Mouse (Mus musculus) embryonic facial prominence, embryonic 14.5 days (tissue): ENCODE measurements around the gene Dthd1. TPM values are rescaled to one million over a fixed set of nuclear protein-coding genes. Genes with fewer than 3 reads are reported as not detected.

ENCODE experiments used
- ATAC-seq: fragments of 200-750 bp; cut with Nextera tagmentation; 2 replicates; pipeline ENCODE4 v1.8.0; 2017; ENCODE audit warnings: low read depth, moderate number of reproducible peaks, moderate TSS enrichment
- DNase-seq: peaks from one replicate; pipeline ENCODE4 v3.0.0-alpha.2; 2015; ENCODE audit warnings: low spot score
- H3K27ac ChIP-seq: fragments of 300-500 bp; sonication (generic); replicated peaks from 2 replicates; pipeline ENCODE4 v1.5.1; 2014; ENCODE audit warnings: low read depth, mild to moderate bottlenecking, low read length, moderate library complexity
- H3K27me3 ChIP-seq: fragments of 300-500 bp; sonication (generic); replicated peaks from 2 replicates; pipeline ENCODE4 v1.6.1; 2014; ENCODE audit warnings: low read length; ENCODE audit not compliant: control insufficient read depth, insufficient read depth
- H3K36me3 ChIP-seq: fragments of 300-500 bp; sonication (generic); 2 replicates; pipeline ENCODE4 v1.6.1; 2014; ENCODE audit warnings: low read length, mixed read lengths; ENCODE audit not compliant: control insufficient read depth, insufficient read depth
- H3K4me1 ChIP-seq: fragments of 300-500 bp; sonication (generic); 2 replicates; pipeline ENCODE4 v1.6.1; 2014; ENCODE audit warnings: antibody characterized with exemption, low read length; ENCODE audit not compliant: control insufficient read depth, insufficient read depth
- H3K4me2 ChIP-seq: fragments of 300-500 bp; sonication (generic); 2 replicates; pipeline ENCODE4 v1.6.1; 2014; ENCODE audit warnings: low read depth, mild to moderate bottlenecking, low read length, moderate library complexity, mixed read lengths
- H3K4me3 ChIP-seq: fragments of 300-500 bp; sonication (generic); 2 replicates; pipeline ENCODE4 v1.5.1; 2014; ENCODE audit warnings: low read depth, mild to moderate bottlenecking, low read length
- H3K9ac ChIP-seq: fragments of 300-500 bp; sonication (generic); 2 replicates; pipeline ENCODE4 v1.6.1; 2014; ENCODE audit warnings: low read depth, mild to moderate bottlenecking, low read length, moderate library complexity, mixed read lengths
- H3K9me3 ChIP-seq: fragments of 300-500 bp; sonication (generic); 2 replicates; pipeline ENCODE4 v1.6.1; 2016; ENCODE audit warnings: low read length; ENCODE audit not compliant: control insufficient read depth
- WGBS: fragments of 180-500 bp; shearing (Covaris S2); extraction: QIAGEN DNeasy Blood & Tissue Kit; methylation state at CpG from one replicate; pipeline ENCODE4 v1.1.7; 2014; 5-methylcytosine and 5-hydroxymethylcytosine counted together
- polyA plus RNA-seq: library from polyadenylated mRNA; unstranded; fragments of >200 nt; fragmentation: Nextera tagmentation; extraction: Ambion mirVana; gene quantifications from 2 replicates; pipeline ENCODE4 v1.2.1, GENCODE M21; 2014

Gene Dthd1
- polyA plus RNA-seq, 1 experiment from 2014 or later, result 0.22 TPM

GRCm38 (mm10) chr5:62851337-62851736, 37.7 kb downstream of the Dthd1 start:
- Histone ChIP-seq H3K36me3 (no peaks in the 10 kb centered on the region), H3K9me3 (no peaks in the 10 kb centered on the region), H3K4me2 (no peak overlapping the region), H3K4me3 (no peak overlapping the region), H3K4me1 (no peaks in the 10 kb centered on the region), H3K9ac (no peak overlapping the region), H3K27me3 (no peaks in the 10 kb centered on the region), H3K27ac (no peak overlapping the region)
- 69% methylated on average over 2 of the region's 2 CpGs for WGBS
- DNase-seq (peak; percentile 45), ATAC-seq (no peak)

DNA sequence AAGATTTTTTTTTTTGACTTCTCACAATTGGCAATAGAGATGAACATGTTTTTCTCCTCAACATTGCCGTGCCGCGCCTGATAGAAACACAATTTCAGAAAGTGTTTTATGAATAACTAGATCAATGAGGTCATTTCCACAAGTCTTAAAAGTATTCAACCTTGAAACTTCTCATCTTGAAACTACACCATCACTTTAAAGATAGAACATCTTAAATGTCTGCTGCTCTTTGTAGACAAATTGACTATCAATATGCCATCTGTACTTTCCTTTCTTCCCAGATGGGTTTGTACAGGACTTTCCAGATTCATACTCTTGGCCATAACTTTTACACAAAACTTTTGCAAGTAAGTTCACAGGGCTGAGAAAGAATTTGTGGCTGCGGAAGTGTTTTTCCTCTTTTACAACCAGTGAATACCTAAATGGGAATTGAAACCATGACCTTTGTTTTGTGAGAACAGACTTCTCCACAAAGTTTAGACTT, 40.8 kb downstream of the Dthd1 start:
- no peak overlapping the region for H3K27ac ChIP-seq
- H3K9ac ChIP-seq, result no peak overlapping the region
- no peaks in the 10 kb centered on the region for H3K36me3 ChIP-seq
- H3K4me2 ChIP-seq, result no peak overlapping the region
- ATAC-seq, result no peak
- no peak overlapping the region for H3K4me3 ChIP-seq
- DNase-seq, result no peak
- H3K27me3 ChIP-seq, result no peaks in the 10 kb centered on the region
- H3K4me1 ChIP-seq, result no peaks in the 10 kb centered on the region
- no peaks in the 10 kb centered on the region for H3K9me3 ChIP-seq
- WGBS, result 90% methylated on average over 4 of the region's 4 CpGs

DNA sequence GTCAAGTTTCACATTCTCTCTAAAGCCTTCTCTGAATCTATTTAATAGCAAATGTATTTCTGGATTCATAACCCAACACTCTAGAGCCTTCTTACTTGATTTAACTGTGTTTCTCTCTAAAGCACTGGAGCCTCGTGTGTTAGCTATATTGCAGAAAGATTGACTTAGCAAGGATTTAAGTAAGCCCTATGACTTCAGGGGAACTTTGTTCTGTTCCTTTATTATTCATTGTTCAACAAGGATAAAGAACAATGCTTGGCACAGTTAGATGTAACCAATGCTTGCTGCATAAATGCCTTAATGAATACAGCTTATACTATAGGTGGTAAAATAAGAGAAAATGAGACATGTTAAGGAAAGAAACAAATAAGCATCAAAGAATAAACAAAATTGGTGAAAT, 43.9 kb downstream of the Dthd1 start:
- 76% methylated on average over 1 of the region's 1 CpGs for WGBS
- no peaks in the 10 kb centered on the region for H3K4me1 ChIP-seq
- no peak overlapping the region for H3K4me3 ChIP-seq
- H3K27me3 ChIP-seq, result no peaks in the 10 kb centered on the region
- H3K4me2 ChIP-seq, result no peak overlapping the region
- H3K9ac ChIP-seq, result no peak overlapping the region
- no peaks in the 10 kb centered on the region for H3K36me3 ChIP-seq
- DNase-seq (no peak), ATAC-seq (no peak)
- H3K9me3 ChIP-seq, result no peaks in the 10 kb centered on the region
- H3K27ac ChIP-seq, result no peak overlapping the region

DNA sequence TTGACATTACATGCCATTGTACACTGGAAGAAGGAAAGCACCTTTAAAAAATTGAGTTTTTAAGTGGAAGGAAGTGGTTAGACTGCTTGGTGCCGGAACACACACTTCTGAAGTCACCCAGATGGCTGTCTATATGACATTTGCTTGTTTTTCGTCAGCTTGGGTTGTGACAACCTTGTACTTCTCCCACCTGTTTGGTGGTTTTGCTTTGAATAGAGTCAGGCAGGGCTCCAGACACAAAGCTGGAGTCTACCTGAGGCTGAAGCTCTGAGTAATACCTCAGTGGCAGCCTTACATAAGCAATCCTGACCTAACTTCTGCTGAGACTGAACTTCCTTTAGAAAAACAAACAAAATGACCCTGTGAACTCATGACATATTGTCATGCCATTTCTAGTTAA, 44.7 kb downstream of the Dthd1 start:
- Histone ChIP-seq H3K27me3 (no peaks in the 10 kb centered on the region), H3K9ac (no peak overlapping the region), H3K9me3 (no peaks in the 10 kb centered on the region), H3K27ac (no peak overlapping the region), H3K4me1 (no peaks in the 10 kb centered on the region), H3K4me3 (no peak overlapping the region), H3K4me2 (no peak overlapping the region), H3K36me3 (no peaks in the 10 kb centered on the region)
- ATAC-seq (no peak), DNase-seq (no peak)
- 63% methylated on average over 2 of the region's 2 CpGs for WGBS

DNA sequence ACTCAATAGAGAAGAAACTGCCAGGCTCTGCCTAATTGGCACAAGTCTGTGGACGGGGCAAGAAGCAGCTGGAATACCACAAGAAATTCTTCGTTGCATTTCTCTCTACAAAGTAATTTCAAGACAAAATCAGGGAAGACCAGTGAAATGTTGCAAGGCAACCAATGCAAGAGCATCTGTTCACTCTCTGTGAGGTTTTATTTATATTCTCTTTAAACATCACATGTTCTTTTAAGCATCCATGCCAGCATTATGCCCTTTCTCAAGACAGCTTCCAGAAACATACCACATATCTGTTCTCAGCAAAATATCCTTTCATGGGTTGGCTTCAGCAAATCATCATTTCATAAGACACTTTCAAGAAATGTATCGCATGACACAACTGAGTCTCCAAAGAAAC, 50.7 kb downstream of the Dthd1 start:
- Histone ChIP-seq H3K4me2 (no peak overlapping the region), H3K27me3 (no peaks in the 10 kb centered on the region), H3K9ac (no peak overlapping the region), H3K9me3 (no peaks in the 10 kb centered on the region), H3K4me1 (no peaks in the 10 kb centered on the region), H3K36me3 (no peaks in the 10 kb centered on the region), H3K4me3 (no peak overlapping the region), H3K27ac (no peak overlapping the region)
- ATAC-seq (no peak), DNase-seq (no peak)
- WGBS, result 76% methylated on average over 3 of the region's 3 CpGs

DNA sequence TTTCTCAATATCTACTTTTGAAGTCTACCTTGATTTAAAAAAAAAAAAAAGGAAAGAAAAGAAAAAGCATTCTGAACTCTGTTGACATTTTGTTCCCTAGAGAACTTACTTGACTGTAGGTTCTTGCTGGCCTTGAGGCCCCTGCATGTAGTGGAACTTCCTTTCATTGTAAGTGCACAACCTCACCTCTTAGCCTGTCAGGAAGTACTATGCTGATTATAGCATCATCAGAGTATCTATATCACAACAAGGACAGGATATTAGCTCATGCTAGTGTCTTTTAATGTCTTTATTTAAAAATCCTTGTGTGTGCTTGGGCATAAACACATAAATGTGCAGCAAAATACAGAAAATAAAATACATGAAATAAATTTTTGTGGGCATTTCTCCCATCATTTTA, 53.4 kb downstream of the Dthd1 start:
- no peaks in the 10 kb centered on the region for H3K4me1 ChIP-seq
- no peak overlapping the region for H3K4me3 ChIP-seq
- DNase-seq (peak; percentile 2), ATAC-seq (no peak)
- no peak overlapping the region for H3K27ac ChIP-seq
- H3K4me2 ChIP-seq, result no peak overlapping the region
- H3K9me3 ChIP-seq, result no peaks in the 10 kb centered on the region
- no peaks in the 10 kb centered on the region for H3K27me3 ChIP-seq
- no peak overlapping the region for H3K9ac ChIP-seq
- H3K36me3 ChIP-seq, result no peaks in the 10 kb centered on the region

DNA sequence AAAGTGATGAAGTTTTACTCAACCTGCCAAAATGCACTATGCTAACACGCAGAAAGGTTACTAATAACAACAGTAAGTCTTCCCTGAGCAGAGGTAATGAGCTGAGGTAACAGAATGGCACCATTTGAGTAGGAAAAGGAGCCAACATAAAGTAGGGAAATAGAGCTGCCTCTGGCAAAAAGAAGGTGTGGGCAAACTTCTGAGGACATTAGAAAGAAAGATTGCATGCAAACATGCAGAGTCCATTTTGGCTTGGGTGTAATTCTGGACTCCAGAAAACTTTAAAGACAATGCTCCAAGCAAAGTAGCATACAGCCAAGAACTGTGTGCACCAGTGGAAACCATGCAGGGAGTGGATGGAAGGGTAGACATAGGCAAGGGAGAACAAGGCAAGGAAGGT, 65.9 kb downstream of the Dthd1 start:
- H3K9me3 ChIP-seq, result no peaks in the 10 kb centered on the region
- H3K27ac ChIP-seq, result no peak overlapping the region
- 58% methylated on average over 1 of the region's 1 CpGs for WGBS
- no peak for DNase-seq
- no peak overlapping the region for H3K4me2 ChIP-seq
- H3K27me3 ChIP-seq, result no peaks in the 10 kb centered on the region
- H3K9ac ChIP-seq, result no peak overlapping the region
- H3K4me1 ChIP-seq, result no peaks in the 10 kb centered on the region
- no peaks in the 10 kb centered on the region for H3K36me3 ChIP-seq
- ATAC-seq, result no peak
- no peak overlapping the region for H3K4me3 ChIP-seq

DNA sequence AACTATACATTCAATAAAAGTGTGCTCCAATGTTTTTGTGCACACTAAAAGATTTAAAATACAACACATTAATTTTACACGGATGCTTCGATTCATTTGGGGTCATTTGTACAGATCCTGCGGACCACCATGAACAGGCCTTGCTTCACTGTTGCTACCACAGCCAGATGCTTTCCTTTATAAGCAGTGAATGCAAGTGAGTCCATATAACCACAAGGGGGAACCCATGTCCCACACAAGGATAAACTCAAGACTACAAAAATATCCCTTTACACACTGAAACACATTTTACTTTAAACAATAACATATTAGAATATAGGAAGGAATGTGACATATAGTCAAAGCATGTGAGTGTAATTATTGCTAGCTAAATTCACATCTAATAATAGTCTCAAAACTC, 81.7 kb downstream of the Dthd1 start:
- Histone ChIP-seq H3K27me3 (no peaks in the 10 kb centered on the region), H3K36me3 (no peaks in the 10 kb centered on the region), H3K4me1 (no peaks in the 10 kb centered on the region), H3K9ac (no peak overlapping the region), H3K4me3 (no peak overlapping the region), H3K4me2 (no peak overlapping the region), H3K27ac (no peak overlapping the region), H3K9me3 (no peaks in the 10 kb centered on the region)
- peak; percentile 69 for DNase-seq
- no peak; the same call in 1 of the 2 replicates for ATAC-seq
- 60% methylated on average over 3 of the region's 3 CpGs for WGBS

GRCm38 (mm10) chr5:62906954-62907353, 93.3 kb downstream of the Dthd1 start:
- H3K4me2 ChIP-seq, result no peak overlapping the region
- H3K9me3 ChIP-seq, result no peaks in the 10 kb centered on the region
- H3K9ac ChIP-seq, result no peak overlapping the region
- WGBS, result 75% methylated on average over 2 of the region's 2 CpGs
- no peaks in the 10 kb centered on the region for H3K36me3 ChIP-seq
- no peak overlapping the region for H3K4me3 ChIP-seq
- H3K4me1 ChIP-seq, result no peaks in the 10 kb centered on the region
- no peak for ATAC-seq
- no peak for DNase-seq
- no peaks in the 10 kb centered on the region for H3K27me3 ChIP-seq
- no peak overlapping the region for H3K27ac ChIP-seq
